Mouse (Mus musculus) thymus, postnatal 0 days (tissue): ENCODE data around the gene 2700049A03Rik. TPM values are rescaled to one million over a fixed set of nuclear protein-coding genes. Genes with fewer than 3 reads are reported as not detected.
A peak's percentile ranks its signal among the peaks of the same experiment; 100 is the strongest.

Experiments used
- DNase-seq: peaks from one replicate; pipeline ENCODE4 v3.0.0-alpha.2; 2015; ENCODE audit warnings: low spot score
- polyA plus RNA-seq: library from polyadenylated mRNA; unstranded; fragments of >200 nt; fragmentation: Nextera tagmentation; extraction: Ambion mirVana; gene quantifications from 2 replicates; pipeline ENCODE4 v1.2.1, GENCODE M21; 2015

The 2700049A03Rik gene
- polyA plus RNA-seq, 1 experiment from 2014 or later, result 17.1 TPM

- no peak for DNase-seq
These were observed 33.3 kb downstream of the 2700049A03Rik start for GRCm38 (mm10) chr12:71169911-71170310.

DNA sequence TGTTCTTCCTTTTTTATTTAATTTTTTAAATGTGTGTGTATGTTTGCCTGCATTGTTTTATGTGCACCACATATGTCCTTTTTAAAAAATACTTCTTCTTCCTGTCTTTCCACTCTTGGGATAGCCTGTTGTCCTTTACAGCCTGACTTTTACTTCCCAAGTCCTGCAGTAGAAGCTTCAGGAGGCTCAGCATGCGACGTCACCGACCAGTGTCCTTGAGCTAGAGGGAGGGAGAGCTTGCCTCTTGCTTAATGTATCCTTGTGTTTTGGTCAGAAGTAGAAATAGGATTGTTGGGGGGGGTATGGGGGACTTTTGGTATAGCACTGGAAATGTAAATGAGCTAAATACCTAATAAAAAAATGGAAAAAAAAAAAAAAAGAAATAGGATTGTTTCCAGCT is 47.1 kb downstream of the 2700049A03Rik start:
- no peak for DNase-seq

GRCm38 (mm10) chr12:71184396-71184795 is 47.7 kb downstream of the 2700049A03Rik start:
- no peak for DNase-seq

DNA sequence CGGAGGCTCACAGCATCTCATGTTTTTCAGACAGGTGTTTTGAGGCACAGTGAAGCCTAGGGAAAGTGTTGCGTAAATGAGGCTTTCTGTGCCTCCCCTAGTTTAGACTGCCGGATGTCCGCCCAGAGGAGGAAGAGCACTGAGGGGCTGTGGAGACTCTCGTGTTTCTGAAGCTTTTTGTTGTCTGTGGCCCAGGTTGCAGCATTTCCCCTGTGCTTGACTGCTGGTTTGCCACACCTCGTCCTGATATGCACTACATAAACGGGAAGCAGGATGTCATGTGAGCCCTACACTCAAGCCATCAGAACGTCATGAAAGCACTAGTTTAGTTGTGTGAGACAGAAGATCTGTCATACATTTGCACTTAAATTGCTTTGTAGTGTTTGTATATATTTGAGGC is 56.1 kb downstream of the 2700049A03Rik start:
- no peak for DNase-seq

- peak; percentile 27 for DNase-seq
These were observed 61.0 kb downstream of the 2700049A03Rik start for GRCm38 (mm10) chr12:71197671-71198070.

- no peak for DNase-seq
These were observed 65.1 kb downstream of the 2700049A03Rik start for GRCm38 (mm10) chr12:71201753-71202152.

DNA sequence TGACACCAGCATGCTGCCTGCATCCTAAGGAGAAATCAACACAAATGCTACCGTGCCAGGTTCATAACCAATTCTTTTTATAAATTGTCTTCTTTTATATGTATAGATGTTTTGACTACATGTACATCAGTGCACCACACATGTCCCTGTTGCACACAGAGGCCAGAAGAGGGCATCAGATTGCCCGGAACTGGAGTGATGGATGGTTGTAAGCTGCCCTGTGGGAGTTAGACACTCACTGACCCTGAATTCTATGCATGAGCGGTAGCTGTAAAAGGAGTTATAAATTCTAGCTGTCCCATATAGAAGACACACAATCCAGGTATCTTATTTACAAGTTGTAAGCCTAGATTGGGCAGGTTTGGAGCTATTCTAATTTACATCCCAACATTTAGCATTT is 67.7 kb downstream of the 2700049A03Rik start:
- DNase-seq, result no peak

DNA sequence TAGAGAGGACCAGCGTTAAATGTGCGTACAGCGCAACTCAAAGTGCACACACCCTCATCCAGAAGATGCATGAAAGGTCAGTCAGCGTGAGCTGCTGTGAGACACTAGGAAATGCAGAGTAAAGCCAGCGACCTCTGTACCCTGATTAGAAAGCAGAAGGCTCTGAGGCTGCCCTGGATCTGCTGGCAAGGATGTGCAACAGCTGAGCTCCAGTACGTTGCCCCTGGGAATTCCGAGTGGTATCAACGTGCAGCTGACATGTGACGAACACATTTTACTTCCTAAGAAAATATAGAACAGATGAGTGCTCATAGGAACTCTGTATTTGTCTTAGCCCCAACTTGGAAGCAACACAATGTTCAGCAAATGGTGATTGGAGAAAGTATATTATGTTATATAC is 80.5 kb downstream of the 2700049A03Rik start:
- DNase-seq, result no peak

DNA sequence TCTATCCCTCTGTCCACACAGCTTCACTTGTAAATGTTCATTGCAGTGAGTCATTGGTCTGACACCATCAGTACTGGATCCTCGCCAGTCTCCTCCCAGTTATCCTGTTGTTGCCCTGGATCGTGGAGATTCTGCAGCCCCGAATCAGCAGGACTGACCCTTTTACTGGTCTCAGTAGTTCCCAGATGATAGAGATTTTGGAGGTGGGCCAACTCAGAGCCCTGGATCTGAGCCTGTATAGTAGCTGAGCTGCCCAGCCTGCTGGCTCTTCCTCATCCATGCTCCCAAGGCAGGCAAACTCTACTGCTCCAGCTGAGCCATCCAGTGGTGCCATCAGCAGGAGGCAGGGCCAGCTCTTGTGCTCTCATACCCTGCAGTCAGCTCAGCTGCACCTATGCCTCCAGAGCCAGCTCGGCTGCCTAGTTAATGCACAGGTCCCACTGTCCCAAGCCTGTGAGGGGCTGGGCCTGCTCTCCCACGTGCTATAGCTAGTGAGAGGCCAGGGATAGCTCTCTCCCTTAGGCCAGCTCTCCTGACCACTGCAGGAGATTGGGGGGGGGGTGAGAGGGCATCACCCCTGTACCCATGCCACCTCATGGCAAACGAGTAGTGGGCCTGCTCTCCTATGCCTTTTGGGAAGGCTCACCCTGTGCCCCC is 81.3 kb downstream of the 2700049A03Rik start:
- DNase-seq, result no peak

DNA sequence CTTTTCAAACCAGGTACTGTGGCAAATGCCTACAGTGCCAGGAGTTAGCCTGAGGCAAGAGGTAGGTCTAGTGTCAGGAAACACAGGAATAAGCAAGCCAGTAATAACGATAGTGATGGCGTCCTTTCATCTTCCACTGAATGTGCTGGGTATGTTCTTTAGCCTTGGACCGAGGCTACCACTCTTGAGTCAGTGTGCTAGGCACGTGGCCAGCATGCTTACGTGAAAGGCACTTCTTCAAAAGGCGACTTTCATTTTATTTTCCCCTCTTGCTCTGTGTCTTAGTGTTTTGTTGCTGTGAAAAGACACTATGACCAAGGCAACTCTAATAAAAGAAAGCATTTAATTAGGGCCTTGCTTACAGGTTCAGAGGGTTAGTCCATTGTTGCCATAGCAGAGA is 86.1 kb downstream of the 2700049A03Rik start:
- DNase-seq, result no peak

DNA sequence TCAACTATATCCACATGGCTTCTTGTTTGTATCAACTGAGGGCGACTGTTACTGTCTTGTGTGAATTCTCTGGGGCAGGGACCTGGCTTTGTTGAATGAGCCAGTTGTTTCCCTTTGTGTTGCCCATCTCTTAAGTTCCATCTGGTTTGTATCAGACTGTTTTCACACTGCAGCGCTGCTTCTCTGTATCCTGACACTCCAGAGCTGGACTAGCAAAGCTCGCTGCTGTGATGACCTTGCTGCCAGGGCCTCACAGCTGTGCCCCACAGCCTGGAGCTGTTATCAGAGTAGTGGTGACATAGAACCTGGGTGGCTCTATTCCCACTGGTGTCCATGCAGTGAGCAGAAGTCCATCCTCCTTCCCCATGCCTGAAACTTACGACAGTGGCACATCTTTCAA is 91.1 kb downstream of the 2700049A03Rik start:
- no peak for DNase-seq

- DNase-seq, result peak; percentile 5
These were observed 92.4 kb downstream of the 2700049A03Rik start for GRCm38 (mm10) chr12:71228925-71229649.

GRCm38 (mm10) chr12:71231561-71231960 is 94.9 kb downstream of the 2700049A03Rik start:
- peak; percentile 49 for DNase-seq

- DNase-seq, result peak; percentile 50
These were observed 96.8 kb downstream of the 2700049A03Rik start for GRCm38 (mm10) chr12:71233426-71233825.

GRCm38 (mm10) chr12:71237074-71237473 is 100.4 kb downstream of the 2700049A03Rik start:
- peak; percentile 28 for DNase-seq

- peak; percentile 11 for DNase-seq
These were observed 106.1 kb downstream of the 2700049A03Rik start for GRCm38 (mm10) chr12:71242791-71243190.

GRCm38 (mm10) chr12:71244766-71245390 is 108.2 kb downstream of the 2700049A03Rik start:
- no peak for DNase-seq

GRCm38 (mm10) chr12:71247191-71247590 is 110.5 kb downstream of the 2700049A03Rik start:
- DNase-seq, result no peak

- no peak for DNase-seq
These were observed 112.7 kb downstream of the 2700049A03Rik start for GRCm38 (mm10) chr12:71249348-71249747.

DNA sequence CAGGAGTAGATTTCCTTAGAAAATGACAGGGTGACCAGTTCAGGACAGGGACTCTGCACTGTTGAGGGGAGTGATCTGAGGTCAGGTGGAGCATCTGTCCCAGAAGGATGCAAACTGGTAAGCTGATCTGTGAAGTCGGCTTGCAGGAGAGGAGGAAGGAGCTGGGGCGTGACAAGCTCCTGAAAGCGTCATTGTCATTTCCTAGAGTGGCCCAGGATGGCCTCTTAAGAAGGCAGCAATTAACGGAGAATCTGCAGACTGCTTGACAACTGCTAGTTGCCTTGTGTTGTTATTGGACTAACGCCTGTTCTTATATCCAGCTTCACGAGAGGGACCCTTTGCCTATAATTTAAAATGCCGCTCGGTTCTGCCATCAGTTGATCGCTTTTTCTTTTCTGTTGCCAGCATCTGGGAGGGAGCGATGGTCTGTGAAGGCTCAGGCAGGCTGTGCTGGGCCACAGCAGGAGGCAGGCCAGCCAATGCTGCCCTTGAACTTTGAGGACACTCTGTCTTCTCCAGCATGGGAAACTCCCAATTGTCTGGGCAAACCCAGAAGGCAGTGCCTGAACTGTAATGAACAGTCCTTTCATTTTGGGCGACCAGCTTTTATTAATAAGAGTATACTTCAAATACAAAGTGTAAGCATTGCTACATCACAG is 116.0 kb downstream of the 2700049A03Rik start:
- no peak for DNase-seq

GRCm38 (mm10) chr12:71254779-71255178 is 118.1 kb downstream of the 2700049A03Rik start:
- DNase-seq, result no peak
